Mouse (Mus musculus): ENCODE data around the gene Cep85l. TPM values are rescaled to one million over a fixed set of nuclear protein-coding genes. Genes with fewer than 3 reads are reported as not detected.

The Cep85l gene
- polyA plus RNA-seq, 1 experiment from 2014 or later, result 6.6 TPM

DNA sequence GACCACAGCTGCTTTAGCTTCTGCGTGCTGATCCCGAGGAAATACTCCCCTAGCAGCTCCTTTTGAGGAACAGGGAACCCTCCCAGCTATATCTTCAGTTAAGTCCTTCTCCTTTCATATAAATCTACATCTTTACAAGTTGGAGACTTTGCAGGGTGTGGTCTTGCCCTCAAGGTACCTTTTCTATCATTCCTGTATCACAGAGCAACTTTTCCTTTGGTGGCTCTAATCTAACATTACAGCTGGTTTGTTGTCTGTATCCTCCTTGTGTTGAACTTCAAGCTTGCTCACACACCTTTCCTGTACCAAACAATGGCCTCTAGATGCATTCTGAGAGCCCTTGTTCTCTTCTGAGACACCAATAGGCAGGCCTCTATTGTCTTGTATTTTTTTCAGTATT, 145.1 kb downstream of the Cep85l start:
- no peak for ATAC-seq (replicated peaks)
- 92% methylated on average over 2 of the region's 2 CpGs for WGBS
- Histone ChIP-seq H3K27ac (no peak overlapping the region), H3K4me3 (no peak overlapping the region), H3K9ac (no peak overlapping the region), H3K4me2 (no peak overlapping the region), H3K4me1 (no peaks in the 10 kb centered on the region), H3K9me3 (no peaks in the 10 kb centered on the region), H3K36me3 (replicated peaks) (no peaks in the 10 kb centered on the region), H3K27me3 (replicated peaks) (no peaks in the 10 kb centered on the region)

GRCm38 (mm10) chr10:53234086-53234613, 145.6 kb downstream of the Cep85l start:
- Histone ChIP-seq H3K36me3 (replicated peaks) (no peaks in the 10 kb centered on the region), H3K27me3 (replicated peaks) (no peaks in the 10 kb centered on the region), H3K4me2 (no peak overlapping the region), H3K27ac (no peak overlapping the region), H3K9ac (no peak overlapping the region), H3K9me3 (no peaks in the 10 kb centered on the region), H3K4me1 (no peaks in the 10 kb centered on the region), H3K4me3 (no peak overlapping the region)
- ATAC-seq (replicated peaks), result no peak
- WGBS, result 72% methylated on average over 2 of the region's 2 CpGs

- Histone ChIP-seq H3K27ac (no peak overlapping the region), H3K4me1 (no peaks in the 10 kb centered on the region), H3K9me3 (no peaks in the 10 kb centered on the region), H3K4me2 (no peak overlapping the region), H3K9ac (no peak overlapping the region), H3K36me3 (replicated peaks) (no peaks in the 10 kb centered on the region), H3K27me3 (replicated peaks) (no peaks in the 10 kb centered on the region), H3K4me3 (no peak overlapping the region)
- no peak for ATAC-seq (replicated peaks)
Measured at GRCm38 (mm10) chr10:53230809-53231208, 148.9 kb downstream of the Cep85l start.

DNA sequence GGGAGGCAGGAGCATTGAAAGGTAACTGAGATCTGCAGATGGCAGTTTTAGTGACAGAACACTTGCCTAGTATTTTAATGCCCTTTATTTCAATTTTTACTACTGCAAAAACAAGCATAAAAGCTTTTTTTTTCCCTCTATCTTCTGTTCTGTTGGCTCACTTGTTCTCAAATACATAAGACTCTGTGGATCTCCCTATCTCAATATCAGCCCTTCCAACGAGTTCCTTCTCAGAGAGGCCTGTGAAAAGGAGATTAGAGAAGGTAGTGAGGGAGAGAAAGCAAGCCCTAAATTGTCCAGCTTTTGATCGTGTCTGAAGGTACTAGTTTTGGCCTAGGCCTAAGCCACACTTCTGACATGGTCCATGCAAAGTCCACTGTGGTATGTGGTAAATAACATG, 150.6 kb downstream of the Cep85l start:
- 70% methylated on average over 2 of the region's 2 CpGs for WGBS
- ATAC-seq (replicated peaks), result no peak
- no peak overlapping the region for H3K4me3 ChIP-seq
- H3K4me2 ChIP-seq, result no peak overlapping the region
- no peaks in the 10 kb centered on the region for H3K36me3 ChIP-seq (replicated peaks)
- no peaks in the 10 kb centered on the region for H3K9me3 ChIP-seq
- H3K27me3 ChIP-seq (replicated peaks), result no peaks in the 10 kb centered on the region
- no peak overlapping the region for H3K9ac ChIP-seq
- H3K27ac ChIP-seq, result no peak overlapping the region
- no peaks in the 10 kb centered on the region for H3K4me1 ChIP-seq

Other genes with a start within 250 kb of the Cep85l start
- gene Pln, start 42.3 kb downstream of the Cep85l start, polyA plus RNA-seq (2015; fragmentation: Nextera tagmentation; extraction: Ambion mirVana), result 0.86 and 1.2 TPM in 2 replicates
- 59.3 and 59.6 TPM in 2 replicates for gene Asf1a, start 216.8 kb upstream of the Cep85l start, polyA plus RNA-seq (2015; fragmentation: Nextera tagmentation; extraction: Ambion mirVana)